Mouse (Mus musculus) heart, adult 2 months (tissue): ENCODE data around the gene Hk2. TPM values are rescaled to one million over a fixed set of nuclear protein-coding genes. Genes with fewer than 3 reads are reported as not detected.

Experiments
- DNase-seq, 2 experiments: peaks; one replicate each; pipeline ENCODE4 v3.0.0; 2021
- H3K27ac ChIP-seq: fragments of 200-600 bp; 2 replicates; pipeline ENCODE4 v1.8.1; 2022
- H3K27me3 ChIP-seq: fragments of 200-500 bp; 2 replicates; pipeline ENCODE4 v1.6.1; 2012; ENCODE audit warnings: mild to moderate bottlenecking, low read length, inconsistent platforms, mixed read lengths; ENCODE audit not compliant: control insufficient read depth, insufficient read depth
- H3K36me3 ChIP-seq: fragments of 200-500 bp; 2 replicates; pipeline ENCODE4 v1.6.1; 2012; ENCODE audit warnings: low read length, inconsistent platforms; ENCODE audit not compliant: control insufficient read depth, insufficient read depth
- H3K4me1 ChIP-seq: fragments of 200-500 bp; 2 replicates; pipeline ENCODE4 v1.6.1; 2011; ENCODE audit warnings: low read length; ENCODE audit not compliant: control insufficient read depth, insufficient read depth
- H3K4me3 ChIP-seq: fragments of 200-600 bp; 2 replicates; pipeline ENCODE4 v1.8.1; 2022
- H3K79me2 ChIP-seq: fragments of 200-500 bp; replicated peaks from 2 replicates; pipeline ENCODE4 v1.6.1; 2012; ENCODE audit warnings: mild to moderate bottlenecking, inconsistent platforms, low read length, moderate library complexity, mixed read lengths; ENCODE audit not compliant: control insufficient read depth, insufficient read depth
- H3K9ac ChIP-seq: fragments of 200-500 bp; 2 replicates; pipeline ENCODE4 v1.6.1; 2012; ENCODE audit warnings: low read depth, mild to moderate bottlenecking, control low read depth, inconsistent platforms, low read length, mixed read lengths
- CTCF ChIP-seq: fragments of 200-600 bp; IDR thresholded peaks from 2 replicates; pipeline ENCODE4 v1.8.1; 2022; ENCODE audit warnings: antibody characterized with exemption, mild to moderate bottlenecking, moderate library complexity
- EP300 ChIP-seq: fragments of 200-500 bp; IDR thresholded peaks from 2 replicates; pipeline ENCODE4 v1.6.1; 2011; ENCODE audit warnings: low read depth, low read length, control low read depth; ENCODE audit not compliant: insufficient read depth
- POLR2A ChIP-seq: fragments of 200-500 bp; IDR thresholded peaks from 2 replicates; pipeline ENCODE4 v1.6.1; 2011; ENCODE audit warnings: mild to moderate bottlenecking, low read depth, low read length, control low read depth; ENCODE audit not compliant: insufficient read depth
- WGBS: fragments of 180-500 bp; shearing (Covaris S2); methylation state at CpG from one replicate; pipeline ENCODE4 v1.1.7; 2018; 5-methylcytosine and 5-hydroxymethylcytosine counted together
- intact Hi-C: fragments of 180-260 bp; cut with DNase I; formaldehyde crosslinking; loops from one replicate; pipeline ENCODE4 v1.15.1; 2025
- polyA plus RNA-seq: library from polyadenylated mRNA; depleted of rRNA; stranded (reverse); fragments of >200 nt; gene quantifications from 2 replicates; pipeline ENCODE4 v1.2.3, GENCODE M21; 2012
- total RNA-seq, 2 experiments: library from RNA; stranded (reverse); gene quantifications; 2 replicates each; pipeline ENCODE4 v1.2.3; 2021

Gene Hk2
- total and polyA plus RNA-seq, 3 experiments: 104 to 363 (median 325) TPM

- H3K27me3 ChIP-seq: no peaks in the 10 kb centered on the region
- DNase-seq: no peak
Observed at GRCm38 (mm10) chr6:82754769-82755168, 19.5 kb downstream of the Hk2 start.

GRCm38 (mm10) chr6:82753638-82754361, 20.5 kb downstream of the Hk2 start:
- TF ChIP-seq CTCF (peak; percentile 51), POLR2A (peak; percentile 45; the same call in 1 of the 2 replicates), EP300 (peak; percentile 71; the same call in 1 of the 2 replicates)
- H3K4me1 ChIP-seq: peaks cover 11% of the 10 kb centered on the region

More at GRCm38 (mm10) chr6:82754769-82755168, 19.5 kb downstream of the Hk2 start:
- Histone ChIP-seq H3K27ac (peak overlapping the region; percentile 93), H3K9ac (no peak overlapping the region), H3K4me1 (peaks cover 11% of the 10 kb centered on the region), H3K79me2 (no peaks in the 10 kb centered on the region), H3K36me3 (peaks cover 12% of the 10 kb centered on the region), H3K4me3 (no peak overlapping the region)
- WGBS: 77% methylated on average over 6 of the region's 6 CpGs
- intact Hi-C loops: loop anchor here (2.0 to 5.0 kb wide), 2 partner anchors 18 to 108 kb away; no protein-coding TSS in a partner anchor
- no peak for TF ChIP-seq CTCF
- TF ChIP-seq POLR2A: no peak
- no peak for TF ChIP-seq EP300

DNA sequence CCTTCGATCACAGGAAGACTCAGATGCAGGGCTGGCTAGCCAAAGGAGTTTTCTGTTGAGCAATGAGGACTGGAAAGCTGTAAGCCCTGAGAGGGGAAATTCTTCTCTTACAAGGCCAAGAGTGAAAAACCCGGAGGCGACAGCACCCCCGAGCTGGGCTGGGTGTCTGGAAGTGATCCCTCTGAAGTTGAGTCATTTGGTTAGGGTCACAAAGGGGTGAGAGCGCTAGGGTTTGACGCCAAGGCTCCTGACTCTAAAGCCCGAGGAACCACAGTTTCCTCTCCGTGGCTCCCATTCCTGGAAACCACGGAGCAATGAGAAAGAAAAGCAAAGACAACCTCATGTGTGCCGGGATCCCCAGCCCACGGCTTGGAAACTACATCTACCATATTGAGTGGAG, 21.2 kb downstream of the Hk2 start:
- intact Hi-C loops: loop anchor here (5.0 kb wide), 1 partner anchor 109 kb away; no protein-coding TSS in a partner anchor
- peaks cover 8% of the 10 kb centered on the region for H3K36me3 ChIP-seq
- WGBS: 36% methylated on average over 11 of the region's 11 CpGs
- H3K9ac ChIP-seq: peak overlapping the region; percentile 66
- H3K79me2 ChIP-seq: no peaks in the 10 kb centered on the region
- H3K4me3 ChIP-seq: no peak overlapping the region
- no peaks in the 10 kb centered on the region for H3K27me3 ChIP-seq
- no peak for TF ChIP-seq CTCF
- no peak for TF ChIP-seq EP300
- no peak for TF ChIP-seq POLR2A
- peaks cover 11% of the 10 kb centered on the region for H3K4me1 ChIP-seq
- peak; percentile 55 to 64 for DNase-seq
- peak overlapping the region; percentile 93 for H3K27ac ChIP-seq

More at GRCm38 (mm10) chr6:82753638-82754361, 20.5 kb downstream of the Hk2 start:
- Histone ChIP-seq H3K27me3 (no peaks in the 10 kb centered on the region), H3K27ac (peak overlapping the region; percentile 93), H3K36me3 (peaks cover 8% of the 10 kb centered on the region), H3K4me3 (no peak overlapping the region), H3K79me2 (no peaks in the 10 kb centered on the region), H3K9ac (peak overlapping the region; percentile 45)
- peak in 1 of 2 experiments; percentile 55 for DNase-seq
- intact Hi-C loops: loop anchor here (2.0 to 5.0 kb wide), 2 partner anchors 19 to 109 kb away; no protein-coding TSS in a partner anchor
- 66% methylated on average over 14 of the region's 14 CpGs for WGBS

DNA sequence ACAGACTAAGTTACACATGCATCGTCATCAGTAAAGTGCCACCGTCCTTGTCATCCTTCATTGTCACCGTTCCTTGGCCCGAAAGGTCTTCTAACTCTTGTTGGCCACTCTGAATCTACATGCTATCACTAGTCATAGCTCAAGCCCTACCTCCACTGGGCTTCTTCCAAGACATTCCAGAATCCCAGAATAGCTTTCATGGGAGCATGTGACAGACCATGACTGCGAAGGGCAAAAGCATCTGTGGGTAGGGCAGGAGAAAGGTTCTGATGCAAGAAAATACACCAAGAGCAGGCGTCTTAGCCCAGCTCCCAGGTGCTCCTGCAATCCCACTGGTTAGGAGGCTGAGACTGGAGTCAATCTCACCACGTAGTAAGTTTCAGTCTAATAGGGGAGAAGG, 22.5 kb downstream of the Hk2 start:
- TF ChIP-seq CTCF (no peak), POLR2A (peak; percentile 55; the same call in 1 of the 2 replicates), EP300 (peak; percentile 82)
- Histone ChIP-seq H3K27ac (peak overlapping the region; percentile 93), H3K27me3 (no peaks in the 10 kb centered on the region), H3K4me3 (no peak overlapping the region), H3K4me1 (peaks cover 9% of the 10 kb centered on the region), H3K9ac (peak overlapping the region; percentile 47), H3K36me3 (peaks cover 5% of the 10 kb centered on the region), H3K79me2 (no peaks in the 10 kb centered on the region)
- DNase-seq: peak in 1 of 2 experiments; percentile 69
- intact Hi-C loops: loop anchor here (5.0 kb wide), 1 partner anchor 111 kb away; no protein-coding TSS in a partner anchor
- WGBS: 65% methylated on average over 7 of the region's 7 CpGs

GRCm38 (mm10) chr6:82751031-82751430, 23.2 kb downstream of the Hk2 start:
- peaks cover 8% of the 10 kb centered on the region for H3K4me1 ChIP-seq

More at GRCm38 (mm10) chr6:82751031-82751430, 23.2 kb downstream of the Hk2 start:
- peak overlapping the region; percentile 93 for H3K27ac ChIP-seq
- no peaks in the 10 kb centered on the region for H3K79me2 ChIP-seq
- H3K36me3 ChIP-seq: peaks cover 5% of the 10 kb centered on the region
- peak; percentile 72 to 78 for DNase-seq
- 42% methylated on average over 11 of the region's 11 CpGs for WGBS
- H3K4me3 ChIP-seq: no peak overlapping the region
- intact Hi-C loops: loop anchor here (5.0 kb wide), 1 partner anchor 111 kb away; no protein-coding TSS in a partner anchor
- H3K9ac ChIP-seq: peak overlapping the region; percentile 47
- no peak for TF ChIP-seq CTCF
- TF ChIP-seq EP300: peak; percentile 31; the same call in 1 of the 2 replicates
- TF ChIP-seq POLR2A: no peak; the same call in 1 of the 2 replicates
- H3K27me3 ChIP-seq: no peaks in the 10 kb centered on the region
